Mouse (Mus musculus) erythroblast, embryonic 14.5 days (primary cell): ENCODE data around the gene Dcaf6. TPM values are rescaled to one million over a fixed set of nuclear protein-coding genes. Genes with fewer than 3 reads are reported as not detected.
A peak's percentile ranks its signal among the peaks of the same experiment; 100 is the strongest.

ENCODE experiments used
- H3K27me3 ChIP-seq: 2 replicates; pipeline ENCODE4 v1.6.1; 2012; ENCODE audit warnings: inconsistent platforms; ENCODE audit not compliant: control insufficient read depth
- H3K36me3 ChIP-seq: 2 replicates; pipeline ENCODE4 v1.6.1; 2012; ENCODE audit warnings: mild to moderate bottlenecking, inconsistent platforms; ENCODE audit not compliant: control insufficient read depth
- H3K4me1 ChIP-seq: 2 replicates; pipeline ENCODE4 v1.6.1; 2012; ENCODE audit warnings: inconsistent platforms; ENCODE audit not compliant: control insufficient read depth
- H3K4me3 ChIP-seq: replicated peaks from 2 replicates; pipeline ENCODE3; 2012; ENCODE audit warnings: moderate library complexity, mild to moderate bottlenecking, inconsistent platforms
- H3K9me3 ChIP-seq: 2 replicates; pipeline ENCODE4 v1.6.1; 2012; ENCODE audit warnings: low read length, inconsistent platforms, mixed read lengths; ENCODE audit not compliant: control insufficient read depth
- GATA1 ChIP-seq: IDR thresholded peaks from 2 replicates; pipeline ENCODE4 v1.6.1; 2012; ENCODE audit warnings: low read length, inconsistent platforms, mixed read lengths
- TAL1 ChIP-seq: IDR thresholded peaks from 3 replicates; pipeline ENCODE4 v1.6.1; 2012; ENCODE audit warnings: low read length, inconsistent platforms, mixed read lengths
- polyA plus RNA-seq: library from polyadenylated mRNA; stranded (reverse); fragments of >175 nt; gene quantifications from 2 replicates; pipeline ENCODE4 v1.2.3, GENCODE M21; 2012

Gene Dcaf6
- polyA plus RNA-seq, 1 experiment = 5.3 TPM

GRCm38 (mm10) chr1:165432883-165433282 lies 27.4 kb downstream of the Dcaf6 start:
- H3K36me3 ChIP-seq = peaks cover 14% of the 10 kb centered on the region
- TF ChIP-seq TAL1 = no peak
- no peak for TF ChIP-seq GATA1
- no peaks in the 10 kb centered on the region for H3K9me3 ChIP-seq
- no peak overlapping the region for H3K4me3 ChIP-seq
- peaks cover 5% of the 10 kb centered on the region for H3K4me1 ChIP-seq
- no peaks in the 10 kb centered on the region for H3K27me3 ChIP-seq

DNA sequence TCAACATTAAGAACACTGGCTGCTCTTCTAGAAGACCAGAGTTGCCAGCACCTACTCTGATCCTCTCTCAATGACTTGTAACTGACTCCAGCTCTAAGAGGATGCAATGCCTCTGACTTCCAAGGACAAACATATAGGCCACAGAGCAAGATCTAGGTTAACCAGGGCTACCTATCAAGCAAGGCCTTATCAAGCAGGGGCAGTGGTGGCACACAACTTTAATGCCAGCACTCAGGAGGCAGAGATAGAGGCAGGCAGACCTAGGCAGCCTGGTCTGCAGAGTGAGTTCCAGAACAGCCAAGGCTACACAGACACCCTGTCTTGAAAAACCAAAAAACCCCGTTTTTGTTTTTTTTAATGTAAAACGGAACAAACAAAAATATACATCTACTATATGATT lies 34.0 kb downstream of the Dcaf6 start:
- peaks cover 19% of the 10 kb centered on the region for H3K4me1 ChIP-seq
- no peaks in the 10 kb centered on the region for H3K27me3 ChIP-seq
- H3K9me3 ChIP-seq = no peaks in the 10 kb centered on the region
- TF ChIP-seq GATA1 = no peak
- TF ChIP-seq TAL1 = 0 out of 3 replicates have a peak, but pooled peaks have one; percentile 29
- H3K36me3 ChIP-seq = peaks cover 48% of the 10 kb centered on the region
- no peak overlapping the region for H3K4me3 ChIP-seq

DNA sequence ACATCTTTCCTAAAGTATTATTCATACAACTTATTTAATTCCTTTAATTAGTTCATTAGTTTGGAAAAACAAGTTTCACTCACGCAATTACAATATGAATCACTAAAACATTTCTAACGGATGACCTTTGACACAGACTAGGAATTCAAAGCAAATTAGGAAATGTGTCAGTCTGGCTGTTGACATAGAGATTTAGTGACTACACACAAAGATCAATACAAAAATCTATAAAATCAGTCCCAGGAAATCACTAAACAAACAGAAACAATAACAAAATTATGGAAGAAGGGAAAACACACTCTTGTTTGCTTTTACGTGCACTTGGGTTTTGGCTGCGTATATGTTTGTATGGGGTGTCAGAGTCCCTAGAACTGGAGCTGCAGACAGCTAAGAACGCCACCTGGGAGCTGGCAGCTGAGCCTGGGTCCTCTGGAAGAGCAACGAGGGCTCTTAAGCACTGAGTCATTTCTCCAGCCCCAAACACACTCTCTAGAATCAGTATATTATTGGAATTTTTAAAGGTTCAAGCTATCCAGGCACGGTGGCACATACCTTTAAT lies 38.8 kb downstream of the Dcaf6 start:
- Histone ChIP-seq H3K9me3 (no peaks in the 10 kb centered on the region), H3K27me3 (no peaks in the 10 kb centered on the region), H3K4me1 (peaks cover 7% of the 10 kb centered on the region), H3K36me3 (peaks cover 48% of the 10 kb centered on the region), H3K4me3 (no peak overlapping the region)
- no peak for TF ChIP-seq TAL1
- TF ChIP-seq GATA1 = no peak

DNA sequence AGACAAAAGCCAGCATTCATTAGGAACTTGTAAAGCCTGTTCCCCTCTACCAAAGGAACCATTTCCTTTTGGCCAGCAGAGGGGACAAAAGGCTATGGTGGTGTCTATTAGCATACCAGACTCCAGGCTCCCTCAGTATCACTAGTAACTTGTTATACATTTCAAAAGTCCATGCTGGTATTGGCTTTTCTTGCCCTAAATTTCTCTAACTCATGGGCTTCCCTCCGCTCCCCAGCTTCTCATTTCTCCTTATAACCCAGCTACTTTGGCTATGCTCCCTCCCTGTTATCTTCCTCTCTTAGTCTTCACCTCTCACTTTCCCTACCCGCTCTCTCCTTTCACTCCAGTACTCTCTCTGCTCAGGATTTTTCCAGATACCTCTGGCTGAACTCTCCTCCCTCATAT lies 63.9 kb downstream of the Dcaf6 start:
- Histone ChIP-seq H3K36me3 (peaks cover 54% of the 10 kb centered on the region), H3K4me3 (peak overlapping the region; percentile 36), H3K4me1 (peaks cover 45% of the 10 kb centered on the region), H3K9me3 (no peaks in the 10 kb centered on the region), H3K27me3 (no peaks in the 10 kb centered on the region)
- TF ChIP-seq GATA1 = no peak
- TF ChIP-seq TAL1 = no peak

DNA sequence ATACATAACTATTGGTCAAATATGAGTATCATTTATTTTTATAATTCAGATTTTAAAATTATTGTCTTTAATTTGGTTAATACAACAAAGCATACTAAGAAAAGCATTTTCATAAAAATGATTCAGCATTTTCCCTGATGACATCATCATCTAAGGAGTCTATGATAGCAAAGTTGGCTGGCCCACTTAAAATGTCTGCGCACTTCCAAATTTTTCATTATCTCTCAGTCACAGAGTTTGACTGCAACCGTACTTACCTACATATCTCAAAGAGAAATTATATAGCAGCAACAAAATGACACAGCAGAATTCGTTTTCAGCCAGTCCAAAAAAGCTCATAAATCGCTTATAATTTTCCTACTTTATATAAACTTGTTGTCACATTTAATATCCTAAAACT lies 64.3 kb downstream of the Dcaf6 start:
- H3K9me3 ChIP-seq = no peaks in the 10 kb centered on the region
- H3K4me3 ChIP-seq = no peak overlapping the region
- peak; percentile 62 for TF ChIP-seq GATA1
- TF ChIP-seq TAL1 = peak; percentile 72
- peaks cover 56% of the 10 kb centered on the region for H3K36me3 ChIP-seq
- H3K27me3 ChIP-seq = no peaks in the 10 kb centered on the region
- H3K4me1 ChIP-seq = peaks cover 45% of the 10 kb centered on the region

DNA sequence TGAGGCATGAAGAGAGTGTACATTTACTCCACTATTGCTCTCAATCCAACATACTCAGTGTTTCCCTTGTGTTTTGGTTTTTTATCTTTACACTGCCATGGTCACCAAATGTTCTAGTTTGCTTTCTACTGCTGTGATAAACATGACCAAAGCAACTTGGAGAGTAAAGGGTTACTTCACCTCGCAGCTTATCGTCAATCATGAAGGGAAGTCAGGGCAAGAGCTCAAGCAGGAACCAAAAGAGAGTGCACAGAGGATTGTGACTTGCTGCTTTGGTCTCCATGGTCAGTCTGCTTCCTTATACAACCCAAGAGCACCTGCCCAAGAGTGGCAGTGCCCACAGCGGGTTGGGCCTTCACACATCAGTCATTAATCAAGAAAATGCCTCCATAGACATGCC lies 65.4 kb downstream of the Dcaf6 start:
- Histone ChIP-seq H3K9me3 (no peaks in the 10 kb centered on the region), H3K4me1 (peaks cover 49% of the 10 kb centered on the region), H3K27me3 (no peaks in the 10 kb centered on the region), H3K4me3 (no peak overlapping the region), H3K36me3 (peaks cover 60% of the 10 kb centered on the region)
- TF ChIP-seq TAL1 = no peak
- no peak for TF ChIP-seq GATA1

GRCm38 (mm10) chr1:165393033-165393432 lies 67.2 kb downstream of the Dcaf6 start:
- peaks cover 49% of the 10 kb centered on the region for H3K4me1 ChIP-seq
- peaks cover 63% of the 10 kb centered on the region for H3K36me3 ChIP-seq
- TF ChIP-seq GATA1 (no peak), TAL1 (no peak)
- H3K9me3 ChIP-seq = no peaks in the 10 kb centered on the region
- no peaks in the 10 kb centered on the region for H3K27me3 ChIP-seq
- H3K4me3 ChIP-seq = no peak overlapping the region

GRCm38 (mm10) chr1:165388716-165389115 lies 71.6 kb downstream of the Dcaf6 start:
- TF ChIP-seq GATA1 = no peak
- TF ChIP-seq TAL1 = no peak
- H3K27me3 ChIP-seq = no peaks in the 10 kb centered on the region
- peaks cover 21% of the 10 kb centered on the region for H3K4me1 ChIP-seq

GRCm38 (mm10) chr1:165386525-165386923 lies 73.8 kb downstream of the Dcaf6 start:
- no peaks in the 10 kb centered on the region for H3K27me3 ChIP-seq
- TF ChIP-seq TAL1 (no peak), GATA1 (no peak)
- peaks cover 8% of the 10 kb centered on the region for H3K4me1 ChIP-seq
- peaks cover 63% of the 10 kb centered on the region for H3K36me3 ChIP-seq
- H3K9me3 ChIP-seq = no peaks in the 10 kb centered on the region
- H3K4me3 ChIP-seq = no peak overlapping the region

More at GRCm38 (mm10) chr1:165388716-165389115, 71.6 kb downstream of the Dcaf6 start:
- H3K4me3 ChIP-seq = no peak overlapping the region
- peaks cover 75% of the 10 kb centered on the region for H3K36me3 ChIP-seq
- H3K9me3 ChIP-seq = no peaks in the 10 kb centered on the region

DNA sequence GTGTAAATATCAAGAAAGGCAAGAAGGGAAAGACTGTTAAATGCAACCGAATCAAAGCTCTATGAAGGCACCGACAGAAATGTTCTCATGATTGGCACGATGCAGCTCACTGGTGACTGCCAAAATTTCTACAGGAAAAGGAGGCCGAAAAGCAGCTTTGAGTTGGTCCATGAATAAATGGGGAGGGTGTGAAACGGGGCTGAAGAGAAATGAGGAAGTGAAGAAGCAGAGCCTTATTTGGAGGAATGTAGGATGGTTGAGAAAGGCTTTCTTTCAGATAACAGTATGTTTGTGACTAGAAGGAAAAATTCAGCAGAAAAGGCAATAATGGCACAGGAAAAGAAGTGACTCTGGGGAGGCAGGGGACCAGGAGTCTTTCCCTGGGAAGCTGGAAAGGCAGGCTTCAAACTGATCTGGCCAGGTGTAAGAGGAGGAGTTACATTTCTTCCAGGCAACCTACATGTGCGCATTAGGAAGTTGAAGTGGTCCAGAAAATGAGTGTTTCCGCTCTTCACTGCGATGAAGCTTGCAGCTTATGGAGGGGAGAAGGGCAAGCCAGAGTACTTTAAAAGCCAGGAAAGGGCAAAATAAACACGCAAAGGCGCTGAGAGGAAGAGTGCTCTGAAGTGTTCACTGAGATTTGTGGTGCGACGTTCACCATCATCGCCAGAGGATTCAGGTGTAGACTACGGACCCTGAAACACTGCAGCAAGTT lies 74.3 kb downstream of the Dcaf6 start:
- Histone ChIP-seq H3K4me3 (no peak overlapping the region), H3K4me1 (peaks cover 8% of the 10 kb centered on the region), H3K36me3 (peaks cover 62% of the 10 kb centered on the region), H3K27me3 (no peaks in the 10 kb centered on the region), H3K9me3 (no peaks in the 10 kb centered on the region)
- TF ChIP-seq TAL1 (no peak), GATA1 (no peak)
